Mouse (Mus musculus) MN1 (cell line): ENCODE measurements around the gene Cyfip1.
"Not testable (repeated sequence)": the region's sequence is repeated elsewhere in the genome, so short reads cannot be mapped to it uniquely, and the experiment has no call there.

ENCODE experiments used
- DNase-seq: peaks from one replicate; pipeline ENCODE4 v3.0.0-alpha.2; 2016; ENCODE audit warnings: low spot score

The Cyfip1 gene

GRCm38 (mm10) chr7:55865044-55865443, 23.5 kb downstream of the Cyfip1 start:
- DNase-seq = no peak

- DNase-seq = no peak
Measured at GRCm38 (mm10) chr7:55865750-55866416, 24.3 kb downstream of the Cyfip1 start.

- no peak for DNase-seq
Measured at GRCm38 (mm10) chr7:55868247-55868646, 26.7 kb downstream of the Cyfip1 start.

- DNase-seq = no peak
Measured at GRCm38 (mm10) chr7:55869220-55869619, 27.7 kb downstream of the Cyfip1 start.

DNA sequence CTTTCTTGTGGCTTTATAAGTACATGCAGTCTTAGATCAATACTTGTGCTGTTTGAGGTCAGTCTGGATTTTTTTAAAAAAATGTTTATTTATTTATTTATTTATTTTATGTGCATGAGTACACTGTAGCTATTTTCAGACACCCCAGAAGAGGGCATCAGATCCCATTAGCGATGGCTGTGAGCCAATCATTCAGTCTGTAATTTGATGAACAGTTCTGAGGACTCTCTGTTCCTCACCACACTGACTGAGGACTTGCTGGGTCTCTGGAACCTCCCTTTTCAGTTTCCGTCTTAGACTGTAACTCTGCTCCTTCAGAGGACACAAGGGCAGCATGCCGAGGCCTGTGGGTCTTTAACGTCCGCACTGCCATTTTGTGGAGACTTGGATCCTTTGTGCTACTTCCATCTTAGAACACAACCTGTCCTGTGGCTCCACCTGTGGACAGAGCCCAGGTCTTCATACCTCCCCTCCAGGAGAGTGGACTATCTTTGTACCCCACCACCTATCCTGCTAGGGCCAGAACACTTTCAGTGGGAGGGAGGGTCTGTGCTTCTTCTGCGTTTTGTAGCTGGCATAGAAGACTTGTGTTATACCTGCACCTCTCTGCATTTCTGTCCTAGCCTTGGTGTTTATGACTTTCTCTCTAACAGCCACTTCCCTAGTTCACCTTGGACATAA, 28.9 kb downstream of the Cyfip1 start:
- no peak for DNase-seq

DNA sequence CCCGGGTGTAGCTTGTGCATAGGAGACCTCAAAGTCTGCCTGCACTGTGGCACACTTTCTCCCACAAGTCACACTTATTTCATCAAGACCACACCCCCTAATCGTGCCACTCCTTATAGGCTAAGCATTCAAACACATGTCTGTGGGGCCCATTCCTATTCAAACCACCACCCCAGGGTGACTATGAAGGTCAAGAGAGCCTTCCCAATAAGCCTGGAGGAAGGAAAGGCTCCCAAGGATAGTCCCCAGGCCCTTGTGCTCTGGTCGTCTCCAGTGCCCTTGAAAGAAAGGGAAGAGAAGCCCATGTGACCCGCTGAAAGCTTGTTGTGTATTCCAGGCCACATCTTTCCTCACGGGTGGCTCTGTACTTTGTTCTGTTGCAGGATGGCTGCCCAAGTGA, 29.9 kb downstream of the Cyfip1 start:
- no peak for DNase-seq

GRCm38 (mm10) chr7:55874703-55875102, 33.2 kb downstream of the Cyfip1 start:
- no peak for DNase-seq

DNA sequence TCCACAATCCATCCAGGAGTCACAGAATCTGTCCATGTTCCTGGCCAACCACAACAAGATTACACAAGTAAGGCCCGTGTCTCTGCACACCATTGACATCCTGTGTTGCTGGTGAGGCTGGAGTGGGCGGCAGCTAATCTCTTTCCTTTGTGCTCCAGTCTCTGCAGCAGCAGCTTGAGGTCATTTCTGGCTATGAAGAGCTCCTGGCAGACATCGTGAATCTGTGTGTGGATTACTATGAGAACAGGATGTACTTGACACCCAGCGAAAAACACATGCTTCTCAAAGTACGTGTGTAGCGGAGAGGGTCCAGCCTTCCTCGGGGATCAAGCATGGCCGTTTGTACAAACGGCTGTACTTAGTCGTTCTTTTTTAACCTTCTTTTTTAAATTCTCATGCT, 36.2 kb downstream of the Cyfip1 start:
- DNase-seq = no peak

GRCm38 (mm10) chr7:55880882-55881281, 39.3 kb downstream of the Cyfip1 start:
- DNase-seq = no peak

DNA sequence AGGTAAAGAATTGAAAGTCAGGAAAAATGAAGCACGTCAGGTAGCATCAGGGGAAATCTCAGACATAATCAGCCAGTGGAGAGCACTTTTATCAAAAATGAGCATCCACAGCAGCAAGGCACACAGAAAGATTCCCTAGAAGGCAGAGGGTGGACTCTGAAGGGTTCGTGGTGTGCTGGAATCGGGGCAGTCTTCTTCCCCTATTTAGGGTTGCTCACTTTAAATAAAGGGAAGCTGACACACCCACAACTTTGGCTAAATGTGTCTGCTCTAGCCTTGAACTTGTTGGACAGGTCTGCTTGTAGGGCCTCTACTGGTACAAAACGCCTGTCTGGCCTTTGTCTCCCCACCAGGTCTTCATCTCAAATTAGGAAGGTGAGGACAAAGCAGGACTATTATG, 47.1 kb downstream of the Cyfip1 start:
- DNase-seq = no peak

DNA sequence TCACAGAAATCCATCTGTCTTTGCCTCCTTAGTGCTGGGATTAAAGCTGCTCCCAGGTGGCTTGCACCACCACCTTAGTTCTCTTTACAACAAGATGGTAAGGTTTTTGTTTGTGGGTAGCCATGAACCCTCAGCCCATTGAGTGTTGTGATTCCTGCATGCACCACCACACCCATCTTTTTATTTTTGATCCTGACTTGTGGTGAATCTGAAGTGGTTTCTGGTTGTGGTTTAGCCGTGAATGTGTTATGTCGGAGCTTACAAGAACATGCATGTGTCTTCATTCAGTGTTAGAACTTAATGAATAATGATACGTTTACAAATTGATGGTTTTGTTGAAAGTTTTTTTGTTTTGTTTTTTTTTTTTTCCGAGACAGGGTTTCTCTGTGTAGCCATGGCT, 48.5 kb downstream of the Cyfip1 start:
- no peak for DNase-seq

DNA sequence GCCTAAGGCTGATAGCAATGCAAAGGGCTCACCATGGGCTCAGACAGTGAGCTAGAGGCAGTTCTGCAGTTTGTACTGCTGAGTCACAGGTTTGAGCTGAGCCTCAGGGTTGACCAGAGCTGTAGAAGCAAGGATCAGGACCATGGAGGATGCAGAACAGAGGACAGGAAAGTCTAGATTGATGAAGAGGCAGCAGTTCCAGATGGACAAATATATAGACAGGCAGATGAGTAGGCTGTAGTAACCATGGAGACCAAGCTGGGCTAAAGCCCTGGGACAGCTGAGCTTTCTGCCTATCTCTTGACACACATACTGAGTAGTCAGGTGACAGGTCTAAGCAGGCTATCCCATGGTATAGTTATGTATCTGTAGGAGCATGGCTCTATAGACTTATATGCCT, 49.2 kb downstream of the Cyfip1 start:
- DNase-seq = no peak

- no peak for DNase-seq
Measured at GRCm38 (mm10) chr7:55891797-55892196, 50.3 kb downstream of the Cyfip1 start.

GRCm38 (mm10) chr7:55903766-55904165, 62.2 kb downstream of the Cyfip1 start:
- no peak for DNase-seq

DNA sequence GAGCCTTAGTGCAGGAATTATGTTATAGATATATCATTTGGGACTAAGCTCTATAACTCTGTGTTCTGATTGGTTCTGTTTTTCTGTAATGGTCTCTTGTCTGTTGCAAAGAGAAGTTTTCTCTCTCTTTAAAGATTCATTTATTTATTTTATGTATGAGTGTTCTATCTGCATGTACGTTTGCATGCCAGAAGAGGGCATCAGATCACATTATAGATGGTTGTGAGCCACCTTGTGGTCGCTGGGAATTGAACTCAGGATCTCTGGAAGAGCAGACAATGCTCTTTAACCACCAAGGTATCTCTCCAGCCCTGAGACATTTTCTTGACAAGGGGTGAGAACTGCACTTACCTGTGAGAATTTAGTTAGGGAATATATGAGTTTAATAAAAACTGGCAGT, 63.9 kb downstream of the Cyfip1 start:
- DNase-seq = no peak

DNA sequence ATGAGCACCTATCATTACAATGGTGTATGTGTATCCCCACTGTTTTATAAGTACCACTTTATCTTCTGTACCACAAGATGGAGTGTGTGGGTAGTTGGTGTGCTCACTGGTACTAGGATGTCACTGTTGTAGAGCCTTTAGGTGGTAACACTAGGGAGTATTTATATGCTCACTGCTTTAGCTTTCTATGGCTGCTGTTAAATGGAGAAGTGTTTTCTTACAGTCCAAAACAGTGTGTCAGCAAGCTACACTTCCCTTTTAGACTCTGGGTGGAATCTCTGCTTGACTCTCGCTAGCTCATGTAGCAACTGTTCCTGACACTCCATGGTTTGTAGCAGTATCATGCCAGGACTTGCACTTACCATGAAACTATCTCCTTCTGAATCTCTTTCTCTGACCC, 68.0 kb downstream of the Cyfip1 start:
- DNase-seq = no peak

GRCm38 (mm10) chr7:55910356-55910755, 68.8 kb downstream of the Cyfip1 start:
- DNase-seq = no peak

- no peak for DNase-seq
Measured at GRCm38 (mm10) chr7:55911371-55911770, 69.8 kb downstream of the Cyfip1 start.

GRCm38 (mm10) chr7:55912118-55912517, 70.6 kb downstream of the Cyfip1 start:
- no peak for DNase-seq

GRCm38 (mm10) chr7:55918365-55918764, 76.8 kb downstream of the Cyfip1 start:
- not testable (repeated sequence) for DNase-seq

GRCm38 (mm10) chr7:55927262-55927661, 85.7 kb downstream of the Cyfip1 start:
- no peak for DNase-seq

DNA sequence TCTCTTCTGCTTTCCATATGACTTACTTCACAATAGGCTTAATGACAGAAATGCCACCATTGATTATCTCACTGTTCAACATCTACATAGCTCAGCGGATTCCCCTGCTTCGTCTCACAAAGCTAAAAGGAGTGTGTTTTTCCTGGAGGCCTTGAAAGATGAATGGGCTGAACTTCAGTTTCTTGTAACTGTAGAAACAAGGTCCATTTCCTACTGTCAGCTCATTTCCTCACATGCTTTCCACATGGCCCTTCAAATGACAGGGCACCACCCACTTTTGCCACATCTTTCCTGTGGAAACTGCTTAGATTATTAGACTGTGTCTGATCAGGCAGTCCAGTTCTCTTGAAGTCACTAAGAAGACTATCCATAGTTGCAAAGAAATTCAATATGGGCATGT, 87.1 kb downstream of the Cyfip1 start:
- DNase-seq = no peak

DNA sequence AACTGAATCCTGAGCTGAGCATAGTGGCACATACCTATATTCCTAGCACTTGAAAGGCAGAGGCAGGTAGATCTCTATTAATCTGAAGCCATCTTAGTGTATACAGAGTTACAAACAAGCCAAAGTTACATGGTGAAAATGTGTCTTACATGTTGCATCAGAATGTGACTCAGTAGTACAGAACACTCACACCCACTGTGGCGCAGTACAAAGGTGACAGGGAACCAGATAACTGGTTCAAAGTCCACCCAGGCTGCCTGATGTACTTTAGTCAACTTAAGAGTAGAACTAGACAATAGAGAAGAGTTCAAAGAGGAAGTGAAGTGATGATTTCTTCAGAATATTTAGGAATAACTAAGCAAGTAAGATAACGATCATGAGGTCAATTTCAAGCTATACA, 93.5 kb downstream of the Cyfip1 start:
- DNase-seq = no peak

GRCm38 (mm10) chr7:55938341-55938740, 96.8 kb downstream of the Cyfip1 start:
- DNase-seq = no peak
